Mouse (Mus musculus): ENCODE data around the gene Fam78b. TPM values are rescaled to one million over a fixed set of nuclear protein-coding genes. Genes with fewer than 3 reads are reported as not detected.

Gene Fam78b
- polyA plus RNA-seq, 1 experiment from 2014 or later, result 0.71 TPM

- no peaks in the 10 kb centered on the region for H3K36me3 ChIP-seq (ENCODE audit: control insufficient read depth, insufficient read depth, low read length)
- no peaks in the 10 kb centered on the region for H3K4me1 ChIP-seq (ENCODE audit: control insufficient read depth, insufficient read depth, low read length)
- no peak overlapping the region for H3K4me2 ChIP-seq (ENCODE audit: low read depth, low read length)
- no peak overlapping the region for H3K9ac ChIP-seq (ENCODE audit: low read depth, low read length)
- no peaks in the 10 kb centered on the region for H3K9me3 ChIP-seq (ENCODE audit: control insufficient read depth, low read length)
- no peaks in the 10 kb centered on the region for H3K27me3 ChIP-seq (replicated peaks; ENCODE audit: control insufficient read depth, insufficient read depth, low read length)
- no peak overlapping the region for H3K27ac ChIP-seq (ENCODE audit: low read length)
- WGBS, result 66% methylated on average over 8 of the region's 8 CpGs
- H3K4me3 ChIP-seq (ENCODE audit: low read length), result no peak overlapping the region
- no peak for ATAC-seq
Measured at GRCm38 (mm10) chr1:167102046-167102445, 100.8 kb downstream of the Fam78b start.

GRCm38 (mm10) chr1:167102566-167102965, 101.3 kb downstream of the Fam78b start:
- ATAC-seq, result no peak
- Histone ChIP-seq H3K9me3 (ENCODE audit: control insufficient read depth, low read length) (no peaks in the 10 kb centered on the region), H3K4me2 (ENCODE audit: low read depth, low read length) (no peak overlapping the region), H3K9ac (ENCODE audit: low read depth, low read length) (no peak overlapping the region), H3K36me3 (ENCODE audit: control insufficient read depth, insufficient read depth, low read length) (no peaks in the 10 kb centered on the region), H3K27ac (ENCODE audit: low read length) (no peak overlapping the region), H3K27me3 (replicated peaks; ENCODE audit: control insufficient read depth, insufficient read depth, low read length) (no peaks in the 10 kb centered on the region), H3K4me1 (ENCODE audit: control insufficient read depth, insufficient read depth, low read length) (no peaks in the 10 kb centered on the region), H3K4me3 (ENCODE audit: low read length) (no peak overlapping the region)
- 59% methylated on average over 9 of the region's 9 CpGs for WGBS

GRCm38 (mm10) chr1:167104956-167105626, 103.9 kb downstream of the Fam78b start:
- Histone ChIP-seq H3K4me3 (ENCODE audit: low read length) (no peak overlapping the region), H3K27ac (ENCODE audit: low read length) (no peak overlapping the region), H3K36me3 (ENCODE audit: control insufficient read depth, insufficient read depth, low read length) (no peaks in the 10 kb centered on the region), H3K9ac (ENCODE audit: low read depth, low read length) (no peak overlapping the region), H3K4me2 (ENCODE audit: low read depth, low read length) (no peak overlapping the region), H3K4me1 (ENCODE audit: control insufficient read depth, insufficient read depth, low read length) (no peaks in the 10 kb centered on the region), H3K9me3 (ENCODE audit: control insufficient read depth, low read length) (no peaks in the 10 kb centered on the region), H3K27me3 (replicated peaks; ENCODE audit: control insufficient read depth, insufficient read depth, low read length) (no peaks in the 10 kb centered on the region)
- 31% methylated on average over 5 of the region's 5 CpGs for WGBS
- no peak for ATAC-seq

- no peaks in the 10 kb centered on the region for H3K27me3 ChIP-seq (replicated peaks; ENCODE audit: control insufficient read depth, insufficient read depth, low read length)
- H3K27ac ChIP-seq (ENCODE audit: low read length), result no peak overlapping the region
- H3K4me2 ChIP-seq (ENCODE audit: low read depth, low read length), result no peak overlapping the region
- no peaks in the 10 kb centered on the region for H3K36me3 ChIP-seq (ENCODE audit: control insufficient read depth, insufficient read depth, low read length)
- H3K4me1 ChIP-seq (ENCODE audit: control insufficient read depth, insufficient read depth, low read length), result no peaks in the 10 kb centered on the region
- no peak overlapping the region for H3K4me3 ChIP-seq (ENCODE audit: low read length)
- no peak for ATAC-seq
- H3K9me3 ChIP-seq (ENCODE audit: control insufficient read depth, low read length), result no peaks in the 10 kb centered on the region
- H3K9ac ChIP-seq (ENCODE audit: low read depth, low read length), result no peak overlapping the region
- WGBS, result 79% methylated on average over 4 of the region's 4 CpGs
Measured at GRCm38 (mm10) chr1:167105916-167106315, 104.7 kb downstream of the Fam78b start.

GRCm38 (mm10) chr1:167108973-167109509, 107.8 kb downstream of the Fam78b start:
- Histone ChIP-seq H3K36me3 (ENCODE audit: control insufficient read depth, insufficient read depth, low read length) (no peaks in the 10 kb centered on the region), H3K27ac (ENCODE audit: low read length) (no peak overlapping the region), H3K4me2 (ENCODE audit: low read depth, low read length) (no peak overlapping the region), H3K9ac (ENCODE audit: low read depth, low read length) (no peak overlapping the region), H3K4me1 (ENCODE audit: control insufficient read depth, insufficient read depth, low read length) (no peaks in the 10 kb centered on the region), H3K27me3 (replicated peaks; ENCODE audit: control insufficient read depth, insufficient read depth, low read length) (no peaks in the 10 kb centered on the region), H3K9me3 (ENCODE audit: control insufficient read depth, low read length) (no peaks in the 10 kb centered on the region), H3K4me3 (ENCODE audit: low read length) (no peak overlapping the region)
- ATAC-seq, result no peak
- 81% methylated on average over 8 of the region's 8 CpGs for WGBS

- WGBS, result 63% methylated on average over 4 of the region's 4 CpGs
- no peaks in the 10 kb centered on the region for H3K36me3 ChIP-seq (ENCODE audit: control insufficient read depth, insufficient read depth, low read length)
- H3K9me3 ChIP-seq (ENCODE audit: control insufficient read depth, low read length), result no peaks in the 10 kb centered on the region
- ATAC-seq, result no peak
- H3K4me2 ChIP-seq (ENCODE audit: low read depth, low read length), result no peak overlapping the region
- no peak overlapping the region for H3K27ac ChIP-seq (ENCODE audit: low read length)
- H3K4me1 ChIP-seq (ENCODE audit: control insufficient read depth, insufficient read depth, low read length), result no peaks in the 10 kb centered on the region
- no peak overlapping the region for H3K4me3 ChIP-seq (ENCODE audit: low read length)
- no peak overlapping the region for H3K9ac ChIP-seq (ENCODE audit: low read depth, low read length)
- H3K27me3 ChIP-seq (replicated peaks; ENCODE audit: control insufficient read depth, insufficient read depth, low read length), result no peaks in the 10 kb centered on the region
Measured at GRCm38 (mm10) chr1:167114363-167115050, 113.3 kb downstream of the Fam78b start.

GRCm38 (mm10) chr1:167115121-167115520, 113.9 kb downstream of the Fam78b start:
- Histone ChIP-seq H3K27ac (ENCODE audit: low read length) (no peak overlapping the region), H3K9me3 (ENCODE audit: control insufficient read depth, low read length) (no peaks in the 10 kb centered on the region), H3K4me2 (ENCODE audit: low read depth, low read length) (no peak overlapping the region), H3K4me1 (ENCODE audit: control insufficient read depth, insufficient read depth, low read length) (no peaks in the 10 kb centered on the region), H3K36me3 (ENCODE audit: control insufficient read depth, insufficient read depth, low read length) (no peaks in the 10 kb centered on the region), H3K27me3 (replicated peaks; ENCODE audit: control insufficient read depth, insufficient read depth, low read length) (no peaks in the 10 kb centered on the region), H3K9ac (ENCODE audit: low read depth, low read length) (no peak overlapping the region), H3K4me3 (ENCODE audit: low read length) (no peak overlapping the region)
- ATAC-seq, result no peak
- WGBS, result 39% methylated on average over 4 of the region's 4 CpGs

- 81% methylated on average over 3 of the region's 3 CpGs for WGBS
- ATAC-seq, result no peak
- H3K4me3 ChIP-seq (ENCODE audit: low read length), result no peak overlapping the region
- no peak overlapping the region for H3K27ac ChIP-seq (ENCODE audit: low read length)
- H3K9ac ChIP-seq (ENCODE audit: low read depth, low read length), result no peak overlapping the region
- no peaks in the 10 kb centered on the region for H3K36me3 ChIP-seq (ENCODE audit: control insufficient read depth, insufficient read depth, low read length)
- no peaks in the 10 kb centered on the region for H3K4me1 ChIP-seq (ENCODE audit: control insufficient read depth, insufficient read depth, low read length)
- H3K4me2 ChIP-seq (ENCODE audit: low read depth, low read length), result no peak overlapping the region
- H3K9me3 ChIP-seq (ENCODE audit: control insufficient read depth, low read length), result no peaks in the 10 kb centered on the region
- H3K27me3 ChIP-seq (replicated peaks; ENCODE audit: control insufficient read depth, insufficient read depth, low read length), result no peaks in the 10 kb centered on the region
Measured at GRCm38 (mm10) chr1:167116733-167117132, 115.5 kb downstream of the Fam78b start.

GRCm38 (mm10) chr1:167118971-167119370, 117.8 kb downstream of the Fam78b start:
- 72% methylated on average over 7 of the region's 7 CpGs for WGBS
- Histone ChIP-seq H3K27ac (ENCODE audit: low read length) (no peak overlapping the region), H3K9ac (ENCODE audit: low read depth, low read length) (no peak overlapping the region), H3K4me2 (ENCODE audit: low read depth, low read length) (no peak overlapping the region), H3K4me1 (ENCODE audit: control insufficient read depth, insufficient read depth, low read length) (no peaks in the 10 kb centered on the region), H3K36me3 (ENCODE audit: control insufficient read depth, insufficient read depth, low read length) (no peaks in the 10 kb centered on the region), H3K9me3 (ENCODE audit: control insufficient read depth, low read length) (no peaks in the 10 kb centered on the region), H3K27me3 (replicated peaks; ENCODE audit: control insufficient read depth, insufficient read depth, low read length) (no peaks in the 10 kb centered on the region), H3K4me3 (ENCODE audit: low read length) (no peak overlapping the region)
- ATAC-seq, result no peak

Data from intestine, embryonic 16.5 days (tissue).